Mouse (Mus musculus) stomach, postnatal 0 days (tissue): ENCODE measurements around the gene Aktip. TPM values are rescaled to one million over a fixed set of nuclear protein-coding genes. Genes with fewer than 3 reads are reported as not detected.

Source experiments
- ATAC-seq: fragments of 200-750 bp; cut with Nextera tagmentation; 2 replicates; pipeline ENCODE4 v1.8.0; 2017; ENCODE audit not compliant: low FRiP score, low TSS enrichment
- DNase-seq: peaks from one replicate; pipeline ENCODE4 v3.0.0-alpha.2; 2016; ENCODE audit warnings: low spot score
- H3K27ac ChIP-seq: fragments of 300-500 bp; sonication (generic); replicated peaks from 2 replicates; pipeline ENCODE4 v1.5.1; 2014; ENCODE audit warnings: mild to moderate bottlenecking, control low read depth
- H3K27me3 ChIP-seq: fragments of 300-500 bp; sonication (generic); 2 replicates; pipeline ENCODE4 v1.6.1; 2014; ENCODE audit warnings: low read length; ENCODE audit not compliant: control insufficient read depth, insufficient read depth
- H3K36me3 ChIP-seq: fragments of 300-500 bp; sonication (generic); 2 replicates; pipeline ENCODE4 v1.6.1; 2014; ENCODE audit warnings: low read length, mixed read lengths; ENCODE audit not compliant: control insufficient read depth, insufficient read depth
- H3K4me1 ChIP-seq: fragments of 300-500 bp; sonication (generic); replicated peaks from 2 replicates; pipeline ENCODE4 v1.6.1; 2014; ENCODE audit warnings: antibody characterized with exemption; ENCODE audit not compliant: control insufficient read depth, insufficient read depth
- H3K4me2 ChIP-seq: fragments of 300-500 bp; sonication (generic); replicated peaks from 2 replicates; pipeline ENCODE4 v1.6.1; 2014; ENCODE audit warnings: low read depth, mild to moderate bottlenecking, control low read depth, moderate library complexity
- H3K4me3 ChIP-seq: fragments of 300-500 bp; sonication (generic); 2 replicates; pipeline ENCODE4 v1.5.1; 2014; ENCODE audit warnings: low read depth, low read length, control low read depth
- H3K9ac ChIP-seq: fragments of 300-500 bp; sonication (generic); 2 replicates; pipeline ENCODE4 v1.6.1; 2014; ENCODE audit warnings: mild to moderate bottlenecking, low read length, control low read depth, mixed read lengths
- H3K9me3 ChIP-seq: fragments of 300-500 bp; sonication (generic); 2 replicates; pipeline ENCODE4 v1.6.1; 2016; ENCODE audit warnings: low read length; ENCODE audit not compliant: control insufficient read depth
- CTCF ChIP-seq: IDR thresholded peaks from 2 replicates; pipeline ENCODE4 v1.5.1; 2016; ENCODE audit warnings: antibody characterized with exemption, low read depth, mild to moderate bottlenecking, moderate library complexity
- EP300 ChIP-seq: optimal IDR thresholded peaks from 2 replicates; pipeline ENCODE3; 2016; ENCODE audit warnings: antibody characterized with exemption
- WGBS: fragments of 180-500 bp; shearing (Covaris S2); extraction: QIAGEN DNeasy Blood & Tissue Kit; methylation state at CpG from one replicate; pipeline ENCODE4 v1.1.7; 2014; 5-methylcytosine and 5-hydroxymethylcytosine counted together
- polyA plus RNA-seq: library from polyadenylated mRNA; unstranded; fragments of >200 nt; fragmentation: Nextera tagmentation; extraction: Ambion mirVana; gene quantifications from 2 replicates; pipeline ENCODE4 v1.2.1, GENCODE M21; 2015

Aktip gene
- polyA plus RNA-seq = 42.2 and 47.1 TPM in 2 replicates

DNA sequence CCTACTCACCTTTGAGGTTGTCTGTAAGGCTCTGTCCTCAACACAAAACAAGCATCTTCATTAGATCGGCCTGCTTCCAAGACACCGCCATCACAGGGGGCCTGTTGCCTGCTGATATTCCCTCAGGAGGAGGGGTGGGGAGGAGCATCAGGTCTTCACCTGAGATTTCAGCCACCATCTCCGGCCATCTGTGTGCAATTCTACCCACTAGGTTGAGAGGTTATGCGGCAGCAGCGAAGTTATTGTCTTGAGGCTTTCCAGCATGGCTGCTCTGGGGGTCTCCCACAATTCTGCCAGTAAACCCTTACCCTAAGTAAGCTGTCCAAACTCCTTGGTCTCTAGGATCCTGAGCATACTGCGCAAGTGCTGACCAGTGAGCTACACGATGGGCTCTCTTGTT is at the start of gene Aktip:
Gene Aktip (minus strand): TSS at position 101 of the 400 bp plus-strand sequence.
- Histone ChIP-seq H3K9me3 (no peaks in the 10 kb centered on the region), H3K4me2 (no peak within 1 kb of the TSS), H3K27ac (no peak within 1 kb of the TSS), H3K9ac (no peak within 1 kb of the TSS), H3K27me3 (no peaks in the 10 kb centered on the region), H3K4me3 (no peak within 1 kb of the TSS), H3K36me3 (no peaks in the 10 kb centered on the region), H3K4me1 (no peaks in the 10 kb centered on the region)
- DNase-seq (no peak), ATAC-seq (no peak)
- WGBS = 91% methylated on average over 7 of the region's 7 CpGs
- TF ChIP-seq EP300 = no peak
- TF ChIP-seq CTCF = no peak

DNA sequence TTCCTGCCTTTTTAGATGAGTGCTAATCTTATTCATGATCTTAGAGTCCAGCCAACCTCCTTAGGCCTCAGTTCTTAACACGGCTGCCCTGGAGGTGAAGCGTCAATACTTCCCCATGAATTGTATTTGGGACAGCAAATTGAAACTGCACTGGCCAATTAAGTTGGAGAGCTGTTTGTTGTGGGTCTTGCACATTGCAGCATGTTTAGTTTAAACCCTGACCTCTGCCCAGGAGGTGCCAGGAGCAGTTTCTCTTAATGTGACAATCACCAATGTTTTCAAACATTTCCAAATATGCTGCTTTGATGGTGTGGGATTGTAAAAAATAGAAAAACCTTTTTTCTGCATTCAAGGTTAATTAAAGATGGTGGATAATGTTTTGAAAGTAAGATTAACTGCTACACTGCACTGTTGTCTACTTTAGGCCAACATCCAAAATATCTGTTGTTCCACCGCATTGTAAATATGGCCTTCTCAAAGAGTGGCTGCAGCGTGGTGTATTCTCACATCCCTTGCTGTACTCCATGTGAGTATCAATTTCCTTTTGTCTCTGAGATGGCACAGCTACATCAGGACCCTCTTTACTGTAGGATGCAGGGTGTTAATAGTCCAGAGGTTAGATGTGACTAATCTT is 46.2 kb upstream of the Aktip start:
- TF ChIP-seq EP300 = no peak
- no peak for TF ChIP-seq CTCF
- Histone ChIP-seq H3K4me1 (no peaks in the 10 kb centered on the region), H3K27me3 (no peaks in the 10 kb centered on the region), H3K9ac (no peak overlapping the region), H3K9me3 (no peaks in the 10 kb centered on the region), H3K36me3 (no peaks in the 10 kb centered on the region), H3K4me2 (no peak overlapping the region), H3K27ac (no peak overlapping the region), H3K4me3 (no peak overlapping the region)
- ATAC-seq (no peak), DNase-seq (no peak)
- 79% methylated on average over 4 of the region's 4 CpGs for WGBS

DNA sequence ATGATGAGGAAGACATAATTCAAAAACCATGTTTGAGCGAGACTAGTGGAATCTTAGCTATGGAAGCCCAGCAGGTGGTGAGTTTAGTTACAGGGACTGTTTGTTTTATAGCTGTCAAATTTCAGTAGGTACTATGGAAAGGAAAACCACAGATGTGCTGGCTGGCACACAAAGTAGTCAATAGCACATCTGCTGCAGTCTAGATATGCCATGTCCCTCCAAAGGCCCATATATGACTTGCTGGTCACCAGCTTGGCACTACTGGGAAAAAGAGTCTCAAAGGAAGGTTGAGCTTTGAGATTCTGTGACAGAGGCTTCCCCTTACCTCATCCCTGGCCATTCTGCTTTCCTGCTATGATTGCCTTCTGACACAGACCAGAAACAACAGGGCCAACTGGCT is 42.9 kb upstream of the Aktip start:
- 67% methylated on average over 1 of the region's 1 CpGs for WGBS
- no peaks in the 10 kb centered on the region for H3K9me3 ChIP-seq

GRCm38 (mm10) chr8:91241873-91242519 is 42.2 kb upstream of the Aktip start:
- Histone ChIP-seq H3K4me1 (no peaks in the 10 kb centered on the region), H3K4me3 (no peak overlapping the region), H3K9me3 (no peaks in the 10 kb centered on the region), H3K9ac (no peak overlapping the region), H3K27me3 (no peaks in the 10 kb centered on the region), H3K36me3 (no peaks in the 10 kb centered on the region), H3K27ac (no peak overlapping the region), H3K4me2 (no peak overlapping the region)
- WGBS = 46% methylated on average over 8 of the region's 8 CpGs
- peak; percentile 17 for DNase-seq
- no peak for TF ChIP-seq CTCF
- TF ChIP-seq EP300 = no peak
- ATAC-seq = peak; percentile 89

More for the DNA sequence above, 42.9 kb upstream of the Aktip start:
- H3K27ac ChIP-seq = no peak overlapping the region
- DNase-seq (no peak), ATAC-seq (no peak)
- H3K4me3 ChIP-seq = no peak overlapping the region
- H3K4me1 ChIP-seq = no peaks in the 10 kb centered on the region
- no peaks in the 10 kb centered on the region for H3K36me3 ChIP-seq
- TF ChIP-seq CTCF = no peak
- TF ChIP-seq EP300 = no peak
- no peak overlapping the region for H3K9ac ChIP-seq
- H3K27me3 ChIP-seq = no peaks in the 10 kb centered on the region
- no peak overlapping the region for H3K4me2 ChIP-seq

DNA sequence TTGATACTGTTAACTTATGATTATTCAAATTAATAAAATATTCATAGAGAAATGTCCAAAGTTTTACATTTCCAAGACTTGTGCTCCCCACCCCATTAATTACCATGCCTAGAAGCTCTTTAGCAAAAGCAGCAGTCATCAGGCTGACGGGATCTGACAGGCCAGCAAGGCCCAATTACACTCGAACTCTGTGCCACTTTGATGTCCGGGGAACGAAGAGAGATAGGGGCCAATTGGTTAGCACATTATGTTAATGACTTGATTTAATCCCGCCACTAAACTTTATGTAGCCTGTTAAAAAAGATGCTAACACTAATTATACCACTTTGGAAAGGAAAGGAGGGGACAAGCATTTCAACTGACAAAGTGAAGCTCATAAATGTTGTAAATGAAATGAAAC is 41.6 kb upstream of the Aktip start:
- Histone ChIP-seq H3K27me3 (no peaks in the 10 kb centered on the region), H3K9me3 (no peaks in the 10 kb centered on the region), H3K4me3 (no peak overlapping the region), H3K36me3 (no peaks in the 10 kb centered on the region), H3K4me2 (no peak overlapping the region), H3K27ac (no peak overlapping the region), H3K9ac (no peak overlapping the region), H3K4me1 (no peaks in the 10 kb centered on the region)
- ATAC-seq (no peak), DNase-seq (no peak)
- WGBS = 76% methylated on average over 5 of the region's 5 CpGs
- no peak for TF ChIP-seq EP300
- TF ChIP-seq CTCF = no peak

DNA sequence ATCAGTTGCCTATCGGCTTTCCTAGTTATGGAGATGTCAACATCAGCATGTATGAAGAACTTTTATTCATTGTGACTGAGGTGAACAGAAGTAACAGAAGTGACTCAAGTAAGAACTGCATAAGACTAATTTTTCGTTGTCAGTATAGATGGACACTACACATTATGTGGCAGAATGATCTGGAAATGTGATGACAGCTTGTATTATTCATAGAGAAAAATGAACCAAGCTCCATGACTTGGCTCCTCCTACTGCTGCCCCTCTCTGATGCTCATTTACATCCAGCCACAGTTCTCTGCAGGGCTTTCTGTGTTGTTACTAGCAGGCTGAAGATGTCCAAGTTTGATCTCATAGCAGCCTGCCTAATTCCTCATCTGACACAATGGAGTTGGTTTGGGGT is 37.4 kb upstream of the Aktip start:
- Histone ChIP-seq H3K27ac (no peak overlapping the region), H3K27me3 (no peaks in the 10 kb centered on the region), H3K4me1 (no peaks in the 10 kb centered on the region), H3K9ac (no peak overlapping the region), H3K36me3 (no peaks in the 10 kb centered on the region), H3K9me3 (no peaks in the 10 kb centered on the region), H3K4me2 (no peak overlapping the region), H3K4me3 (no peak overlapping the region)
- no peak for TF ChIP-seq EP300
- no peak for TF ChIP-seq CTCF
- DNase-seq (no peak), ATAC-seq (no peak)
- 78% methylated on average over 2 of the region's 2 CpGs for WGBS
